Mouse (Mus musculus): ENCODE measurements around the gene Acaca. TPM values are rescaled to one million over a fixed set of nuclear protein-coding genes. Genes with fewer than 3 reads are reported as not detected.

Acaca gene
- polyA plus RNA-seq, 1 experiment from 2014 or later: 20.5 TPM

DNA sequence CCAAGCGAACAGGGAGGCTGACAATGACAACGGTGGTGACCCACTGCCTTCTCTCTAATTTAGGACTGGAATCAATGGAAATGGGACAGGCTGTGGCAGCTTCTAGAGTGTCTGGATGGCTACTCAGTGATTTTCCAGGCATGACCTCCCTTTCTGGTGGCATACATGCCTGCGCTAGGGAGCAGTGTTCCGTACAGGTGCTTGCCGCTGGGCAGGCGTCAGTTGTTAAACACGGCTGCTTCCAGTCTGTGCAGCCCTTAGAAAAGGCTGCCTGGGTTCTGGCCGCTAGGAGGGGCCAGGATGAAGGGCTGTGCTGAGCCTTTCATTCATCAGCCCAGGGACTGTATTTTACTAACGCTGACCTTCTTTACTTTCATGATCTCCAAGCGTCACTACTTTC lies 63.8 kb downstream of the Acaca start:
- H3K27me3 ChIP-seq: no peaks in the 10 kb centered on the region
- H3K9me3 ChIP-seq (replicated peaks): no peaks in the 10 kb centered on the region
- no peak overlapping the region for H3K9ac ChIP-seq
- no peak overlapping the region for H3K4me3 ChIP-seq
- H3K4me1 ChIP-seq: no peaks in the 10 kb centered on the region
- peaks cover 12% of the 10 kb centered on the region; the same call in 1 of the 2 replicates for H3K36me3 ChIP-seq (ENCODE audit: poor library complexity, severe bottlenecking)
- no peak for ATAC-seq
- no peak overlapping the region for H3K27ac ChIP-seq
- WGBS: 59% methylated on average over 10 of the region's 10 CpGs
- no peak overlapping the region for H3K4me2 ChIP-seq

- Histone ChIP-seq H3K36me3 (ENCODE audit: poor library complexity, severe bottlenecking) (peaks cover 12% of the 10 kb centered on the region; the same call in 1 of the 2 replicates), H3K27me3 (no peaks in the 10 kb centered on the region), H3K9ac (no peak overlapping the region), H3K4me3 (no peak overlapping the region), H3K27ac (no peak overlapping the region), H3K4me2 (no peak overlapping the region), H3K9me3 (replicated peaks) (no peaks in the 10 kb centered on the region), H3K4me1 (no peaks in the 10 kb centered on the region)
- no peak for ATAC-seq
- WGBS: 94% methylated on average over 3 of the region's 3 CpGs
Observed at GRCm38 (mm10) chr11:84194751-84195150, 65.3 kb downstream of the Acaca start.

DNA sequence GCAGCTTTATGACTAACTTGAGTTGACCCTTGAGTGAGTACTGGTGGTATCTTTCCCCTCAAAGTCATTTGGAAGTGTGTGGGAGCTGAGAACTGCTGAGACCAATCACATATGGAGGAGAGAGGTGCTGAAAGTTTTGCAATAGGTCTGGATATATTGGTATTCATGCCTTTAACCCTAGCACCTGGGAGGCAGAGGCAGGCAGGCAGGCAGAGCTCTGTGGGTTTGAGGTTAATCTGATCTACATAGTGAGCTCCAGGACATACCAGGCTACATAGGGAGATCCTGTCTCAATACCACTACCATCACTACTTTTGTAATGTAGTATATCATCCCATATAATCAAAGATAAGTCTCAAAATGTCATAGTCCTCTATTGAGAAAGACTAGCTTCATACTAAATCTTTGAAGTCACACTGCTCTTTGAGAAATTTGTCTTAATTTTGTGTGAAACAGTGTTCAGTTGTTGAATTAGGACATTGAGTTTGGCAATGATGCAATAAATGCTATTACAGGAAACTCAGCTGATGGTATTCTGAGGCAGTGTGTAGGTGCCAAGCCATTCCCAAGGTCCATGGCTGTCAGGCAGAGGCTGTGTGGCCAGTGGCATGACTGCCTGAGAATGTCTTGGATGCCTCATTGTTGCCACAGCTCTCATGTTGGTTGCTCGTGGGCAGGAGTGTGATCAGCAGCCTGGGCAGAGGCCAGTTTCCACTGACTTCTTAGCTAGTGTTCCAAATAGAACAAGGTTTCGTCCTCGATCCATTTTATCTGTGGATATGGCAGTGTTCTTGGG lies 68.3 kb downstream of the Acaca start:
- ATAC-seq: no peak
- Histone ChIP-seq H3K27ac (no peak overlapping the region), H3K27me3 (no peaks in the 10 kb centered on the region), H3K4me2 (no peak overlapping the region), H3K4me3 (no peak overlapping the region), H3K9ac (no peak overlapping the region), H3K4me1 (peaks cover 5% of the 10 kb centered on the region; the same call in 1 of the 2 replicates), H3K36me3 (ENCODE audit: poor library complexity, severe bottlenecking) (peaks cover 12% of the 10 kb centered on the region; the same call in 1 of the 2 replicates), H3K9me3 (replicated peaks) (no peaks in the 10 kb centered on the region)
- WGBS: 93% methylated on average over 3 of the region's 3 CpGs

DNA sequence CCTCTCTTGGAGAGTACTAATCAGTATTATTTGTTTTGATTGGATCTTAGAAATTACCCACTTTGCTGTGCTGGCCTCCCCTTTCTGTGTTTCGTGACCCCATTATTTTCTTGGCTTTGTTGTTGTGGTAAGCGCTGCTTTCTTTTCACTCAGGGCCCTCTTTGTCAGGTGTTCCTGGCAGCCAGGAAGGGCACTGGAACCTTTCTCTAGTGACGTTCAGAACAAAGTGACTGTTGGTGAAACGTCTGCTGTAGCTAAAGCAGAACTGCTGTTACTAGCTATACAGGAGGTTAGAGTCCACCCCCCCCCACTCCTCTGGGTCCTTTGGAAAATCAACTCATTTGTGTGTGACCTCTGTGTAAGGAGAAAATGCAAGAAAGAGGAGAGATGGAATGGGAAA lies 76.3 kb downstream of the Acaca start:
- Histone ChIP-seq H3K27me3 (no peaks in the 10 kb centered on the region), H3K36me3 (ENCODE audit: poor library complexity, severe bottlenecking) (0 out of 2 replicates have a peak, but pooled peaks cover 5% of the 10 kb centered on the region), H3K4me1 (peaks cover 8% of the 10 kb centered on the region), H3K9ac (no peak overlapping the region), H3K27ac (no peak overlapping the region), H3K9me3 (replicated peaks) (no peaks in the 10 kb centered on the region), H3K4me3 (no peak overlapping the region), H3K4me2 (no peak overlapping the region)
- 27% methylated on average over 4 of the region's 4 CpGs for WGBS
- ATAC-seq: no peak

- WGBS: 97% methylated on average over 6 of the region's 6 CpGs
- no peak overlapping the region for H3K4me3 ChIP-seq
- no peaks in the 10 kb centered on the region for H3K9me3 ChIP-seq (replicated peaks)
- no peak for ATAC-seq
- no peaks in the 10 kb centered on the region for H3K4me1 ChIP-seq
- no peak overlapping the region for H3K9ac ChIP-seq
- H3K27me3 ChIP-seq: no peaks in the 10 kb centered on the region
- no peaks in the 10 kb centered on the region for H3K36me3 ChIP-seq (ENCODE audit: poor library complexity, severe bottlenecking)
- H3K4me2 ChIP-seq: no peak overlapping the region
- H3K27ac ChIP-seq: no peak overlapping the region
Observed at GRCm38 (mm10) chr11:84210876-84211275, 81.4 kb downstream of the Acaca start.

- no peaks in the 10 kb centered on the region for H3K27me3 ChIP-seq
- peaks cover 9% of the 10 kb centered on the region; the same call in 1 of the 2 replicates for H3K36me3 ChIP-seq (ENCODE audit: poor library complexity, severe bottlenecking)
- no peak overlapping the region for H3K4me2 ChIP-seq
- H3K4me1 ChIP-seq: no peaks in the 10 kb centered on the region
- no peak for ATAC-seq
- H3K9ac ChIP-seq: no peak overlapping the region
- H3K4me3 ChIP-seq: no peak overlapping the region
- no peak overlapping the region for H3K27ac ChIP-seq
- WGBS: 95% methylated on average over 4 of the region's 4 CpGs
- no peaks in the 10 kb centered on the region for H3K9me3 ChIP-seq (replicated peaks)
Observed at GRCm38 (mm10) chr11:84218951-84219350, 89.5 kb downstream of the Acaca start.

GRCm38 (mm10) chr11:84243562-84243961 lies 114.1 kb downstream of the Acaca start:
- no peak overlapping the region for H3K27ac ChIP-seq
- no peak for ATAC-seq
- no peaks in the 10 kb centered on the region for H3K9me3 ChIP-seq (replicated peaks)
- no peaks in the 10 kb centered on the region for H3K4me1 ChIP-seq
- no peak overlapping the region for H3K4me2 ChIP-seq
- peaks cover 14% of the 10 kb centered on the region; the same call in 1 of the 2 replicates for H3K36me3 ChIP-seq (ENCODE audit: poor library complexity, severe bottlenecking)
- H3K4me3 ChIP-seq: no peak overlapping the region
- H3K9ac ChIP-seq: no peak overlapping the region
- H3K27me3 ChIP-seq: no peaks in the 10 kb centered on the region

GRCm38 (mm10) chr11:84247370-84247769 lies 117.9 kb downstream of the Acaca start:
- peaks cover 32% of the 10 kb centered on the region for H3K36me3 ChIP-seq (ENCODE audit: poor library complexity, severe bottlenecking)
- H3K9ac ChIP-seq: no peak overlapping the region
- no peaks in the 10 kb centered on the region for H3K4me1 ChIP-seq
- H3K27me3 ChIP-seq: no peaks in the 10 kb centered on the region
- ATAC-seq: no peak
- H3K27ac ChIP-seq: no peak overlapping the region
- H3K4me3 ChIP-seq: no peak overlapping the region
- H3K9me3 ChIP-seq (replicated peaks): no peaks in the 10 kb centered on the region
- 84% methylated on average over 1 of the region's 1 CpGs for WGBS
- H3K4me2 ChIP-seq: no peak overlapping the region

DNA sequence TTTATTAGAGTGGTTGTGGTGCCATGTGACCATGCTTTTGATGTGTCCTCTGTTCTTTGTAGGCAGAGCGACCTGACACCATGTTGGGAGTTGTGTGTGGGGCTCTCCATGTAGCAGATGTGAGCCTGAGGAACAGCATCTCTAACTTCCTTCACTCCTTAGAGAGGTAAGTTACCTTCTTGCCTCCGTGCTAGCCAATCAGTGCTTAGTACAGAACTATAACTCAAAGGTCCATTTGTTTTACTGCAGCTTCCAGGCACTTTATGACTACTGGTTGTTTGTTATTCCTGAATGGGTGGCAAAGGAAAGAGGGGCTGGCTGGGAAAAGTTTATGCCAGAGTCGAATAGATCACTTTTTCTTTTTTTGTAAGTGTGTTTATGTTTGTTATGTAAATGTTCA lies 121.7 kb downstream of the Acaca start:
- no peak overlapping the region for H3K9ac ChIP-seq
- H3K27ac ChIP-seq: no peak overlapping the region
- peaks cover 45% of the 10 kb centered on the region for H3K36me3 ChIP-seq (ENCODE audit: poor library complexity, severe bottlenecking)
- H3K4me1 ChIP-seq: no peaks in the 10 kb centered on the region
- WGBS: 89% methylated on average over 3 of the region's 3 CpGs
- no peak overlapping the region for H3K4me3 ChIP-seq
- no peak overlapping the region for H3K4me2 ChIP-seq
- H3K9me3 ChIP-seq (replicated peaks): no peaks in the 10 kb centered on the region
- no peaks in the 10 kb centered on the region for H3K27me3 ChIP-seq
- no peak for ATAC-seq

DNA sequence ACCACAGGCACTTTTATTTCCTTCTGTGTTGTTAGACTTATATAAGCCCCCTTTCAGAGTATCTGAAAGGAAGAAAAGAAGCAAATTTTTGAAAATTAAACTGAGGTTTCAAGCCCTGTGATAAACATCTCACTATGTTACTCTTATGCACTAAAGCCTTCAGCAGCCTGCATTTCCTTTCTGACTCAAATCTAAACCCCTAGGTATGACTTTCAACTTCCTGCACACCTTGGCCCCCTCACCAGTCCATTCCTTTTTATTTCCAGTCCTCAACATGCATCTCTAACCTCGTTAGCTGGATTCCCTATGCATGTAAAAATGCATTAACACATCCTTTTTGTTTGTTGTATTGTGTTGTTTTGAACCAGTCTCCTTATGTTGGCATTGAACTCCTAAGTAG lies 123.0 kb downstream of the Acaca start:
- no peak overlapping the region for H3K4me2 ChIP-seq
- H3K27ac ChIP-seq: no peak overlapping the region
- no peak overlapping the region for H3K4me3 ChIP-seq
- H3K9me3 ChIP-seq (replicated peaks): no peaks in the 10 kb centered on the region
- no peaks in the 10 kb centered on the region for H3K4me1 ChIP-seq
- H3K9ac ChIP-seq: no peak overlapping the region
- H3K36me3 ChIP-seq (ENCODE audit: poor library complexity, severe bottlenecking): peaks cover 52% of the 10 kb centered on the region
- H3K27me3 ChIP-seq: no peaks in the 10 kb centered on the region
- 76% methylated on average over 1 of the region's 1 CpGs for WGBS
- ATAC-seq: no peak

- H3K9me3 ChIP-seq (replicated peaks): no peaks in the 10 kb centered on the region
- H3K36me3 ChIP-seq (ENCODE audit: poor library complexity, severe bottlenecking): peaks cover 44% of the 10 kb centered on the region
- no peaks in the 10 kb centered on the region for H3K4me1 ChIP-seq
- WGBS: 84% methylated on average over 4 of the region's 4 CpGs
- no peak for ATAC-seq
- no peak overlapping the region for H3K9ac ChIP-seq
- no peak overlapping the region for H3K4me2 ChIP-seq
- no peak overlapping the region for H3K27ac ChIP-seq
- no peak overlapping the region for H3K4me3 ChIP-seq
- H3K27me3 ChIP-seq: no peaks in the 10 kb centered on the region
Observed at GRCm38 (mm10) chr11:84255879-84256278, 126.4 kb downstream of the Acaca start.

DNA sequence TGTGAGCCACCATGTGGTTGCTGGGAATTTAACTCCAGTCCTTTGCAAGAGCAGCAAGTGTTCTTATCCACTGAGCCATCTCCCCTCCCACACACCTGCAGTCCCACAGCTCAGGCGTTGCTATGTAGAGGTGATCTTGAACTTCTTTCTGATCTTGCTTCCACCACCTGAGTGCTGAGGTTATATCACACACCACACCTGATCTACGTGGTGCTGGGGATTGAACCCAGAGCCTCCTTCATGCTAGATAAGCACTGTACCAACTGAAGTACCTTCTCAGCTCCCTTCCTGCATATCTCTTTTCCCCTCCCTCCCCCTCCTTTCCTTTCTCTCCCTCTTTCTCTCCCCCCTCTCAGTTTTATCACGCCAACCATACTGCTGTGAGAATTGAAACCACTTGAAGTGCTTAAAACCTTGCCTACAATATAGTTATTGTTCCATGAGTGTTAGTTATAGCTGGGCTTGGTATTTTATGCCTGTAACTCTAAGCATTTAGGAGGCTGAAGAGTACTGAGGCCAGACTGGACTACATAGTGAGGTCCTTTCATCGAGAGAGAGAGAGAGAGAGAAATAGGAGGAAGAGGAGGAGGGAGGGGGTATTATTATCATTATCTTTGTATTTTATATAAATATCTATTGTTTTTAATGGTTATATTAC lies 128.7 kb downstream of the Acaca start:
- no peaks in the 10 kb centered on the region for H3K27me3 ChIP-seq
- no peaks in the 10 kb centered on the region for H3K9me3 ChIP-seq (replicated peaks)
- no peak overlapping the region for H3K4me2 ChIP-seq
- H3K9ac ChIP-seq: no peak overlapping the region
- H3K4me3 ChIP-seq: no peak overlapping the region
- 88% methylated on average over 4 of the region's 4 CpGs for WGBS
- no peak overlapping the region for H3K27ac ChIP-seq
- H3K36me3 ChIP-seq (ENCODE audit: poor library complexity, severe bottlenecking): peaks cover 41% of the 10 kb centered on the region
- ATAC-seq: no peak
- H3K4me1 ChIP-seq: no peaks in the 10 kb centered on the region
